In the genomic region with DNA sequence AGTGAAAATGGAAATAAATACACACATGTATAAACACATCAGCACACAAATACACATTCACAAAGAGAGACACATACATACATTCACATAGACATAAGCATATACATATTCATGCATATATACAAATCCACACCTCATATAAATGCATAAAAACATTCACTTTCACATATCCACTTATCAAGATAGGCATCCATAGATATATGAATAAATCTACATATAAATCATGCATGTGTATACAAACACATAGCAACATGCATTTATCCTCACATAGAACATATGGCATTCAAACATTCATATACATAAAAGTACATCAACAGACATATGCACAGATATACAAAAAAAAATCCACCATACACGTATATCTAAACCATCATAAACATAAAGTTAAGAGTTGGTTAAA, we compare ENCODE assay signal across 23 mouse cellular contexts.
DNase-seq lines count a peak whose midpoint lies in the region; ATAC-seq lines count a peak whose summit lies in the region.
"Had no signal": no experiment of that assay in that cellular context is flagged by ENCODE, and none has a peak within 500 bp of the region (broad histone marks: within the 10 kb centered on the region; RNA-seq: fewer than 3 reads in every experiment).

No protein-coding gene starts in this region.

- H3K27ac ChIP-seq in forebrain, embryonic 13.5 days = no peak overlapping the region
- H3K27ac ChIP-seq in forebrain, embryonic 12.5 days = no peak overlapping the region
- H3K27ac ChIP-seq in forebrain, embryonic 15.5 days (replicated peaks) = no peak overlapping the region
- H3K27ac ChIP-seq in forebrain, embryonic 11.5 days (ENCODE audit: low read depth, low read length) = no peak overlapping the region
- H3K27ac ChIP-seq: embryonic facial prominence, embryonic 13.5 days; embryonic facial prominence, embryonic 15.5 days had no signal

- H3K4me3 ChIP-seq in forebrain, embryonic 13.5 days = no peak overlapping the region
- H3K4me3 ChIP-seq in forebrain, embryonic 12.5 days (replicated peaks) = no peak overlapping the region
- H3K4me3 ChIP-seq in forebrain, embryonic 15.5 days = no peak overlapping the region
- H3K4me3 ChIP-seq in forebrain, embryonic 11.5 days (ENCODE audit: low read depth, low read length) = no peak overlapping the region
- H3K4me3 ChIP-seq: embryonic facial prominence, embryonic 13.5 days; embryonic facial prominence, embryonic 15.5 days; erythroblast, embryonic 14.5 days had no signal

- H3K4me2 ChIP-seq in forebrain, embryonic 13.5 days = no peak overlapping the region
- H3K4me2 ChIP-seq in forebrain, embryonic 12.5 days = no peak overlapping the region
- H3K4me2 ChIP-seq in forebrain, embryonic 15.5 days (replicated peaks) = no peak overlapping the region
- H3K4me2 ChIP-seq in forebrain, embryonic 11.5 days (ENCODE audit: low read depth, low read length, severe bottlenecking) = no peak overlapping the region
- H3K4me2 ChIP-seq: embryonic facial prominence, embryonic 13.5 days; embryonic facial prominence, embryonic 15.5 days had no signal

- H3K27me3 ChIP-seq in forebrain, embryonic 13.5 days = no peaks in the 10 kb centered on the region
- H3K27me3 ChIP-seq in forebrain, embryonic 12.5 days = no peaks in the 10 kb centered on the region
- no peaks in the 10 kb centered on the region for H3K27me3 ChIP-seq in forebrain, embryonic 15.5 days
- H3K27me3 ChIP-seq in forebrain, embryonic 11.5 days (ENCODE audit: control insufficient read depth, insufficient read depth, low read length) = no peaks in the 10 kb centered on the region
- H3K27me3 ChIP-seq: CH12.LX; embryonic facial prominence, embryonic 13.5 days; embryonic facial prominence, embryonic 15.5 days; Patski had no signal

- H3K9ac ChIP-seq in forebrain, embryonic 13.5 days = no peak overlapping the region
- no peak overlapping the region for H3K9ac ChIP-seq in forebrain, embryonic 12.5 days
- no peak overlapping the region for H3K9ac ChIP-seq in forebrain, embryonic 15.5 days (replicated peaks)
- H3K9ac ChIP-seq in forebrain, embryonic 11.5 days (ENCODE audit: low read length) = no peak overlapping the region
- H3K9ac ChIP-seq: embryonic facial prominence, embryonic 13.5 days; embryonic facial prominence, embryonic 15.5 days had no signal

- H3K4me1 ChIP-seq in forebrain, embryonic 13.5 days = no peaks in the 10 kb centered on the region
- H3K4me1 ChIP-seq in forebrain, embryonic 12.5 days = no peaks in the 10 kb centered on the region
- H3K4me1 ChIP-seq in forebrain, embryonic 15.5 days = no peaks in the 10 kb centered on the region
- H3K4me1 ChIP-seq in forebrain, embryonic 11.5 days (replicated peaks; ENCODE audit: control insufficient read depth, insufficient read depth, low read length) = no peaks in the 10 kb centered on the region
- H3K4me1 ChIP-seq: embryonic facial prominence, embryonic 13.5 days; embryonic facial prominence, embryonic 15.5 days had no signal

- ATAC-seq in forebrain, embryonic 13.5 days = peak; percentile 59; the same call in 1 of the 2 replicates
- no peak for ATAC-seq in forebrain, embryonic 12.5 days (ENCODE audit: low FRiP score)
- peak; percentile 69 for ATAC-seq in forebrain, embryonic 15.5 days (replicated peaks)
- ATAC-seq in forebrain, embryonic 11.5 days (replicated peaks; ENCODE audit: low FRiP score) = no peak
- ATAC-seq: activated CD4-positive, CD25-positive, alpha-beta regulatory T cell, adult 4 months; CD4-positive, CD25-positive, alpha-beta regulatory T cell, adult 4 months; Patski had no signal

- no peaks in the 10 kb centered on the region for H3K9me3 ChIP-seq in forebrain, embryonic 13.5 days (replicated peaks)
- no peaks in the 10 kb centered on the region for H3K9me3 ChIP-seq in forebrain, embryonic 12.5 days
- H3K9me3 ChIP-seq in forebrain, embryonic 15.5 days = no peaks in the 10 kb centered on the region
- H3K9me3 ChIP-seq in forebrain, embryonic 11.5 days (ENCODE audit: control insufficient read depth, low read length) = no peaks in the 10 kb centered on the region
- H3K9me3 ChIP-seq: embryonic facial prominence, embryonic 13.5 days; embryonic facial prominence, embryonic 15.5 days; G1E had no signal

- H3K36me3 ChIP-seq in forebrain, embryonic 13.5 days (ENCODE audit: poor library complexity, severe bottlenecking) = no peaks in the 10 kb centered on the region
- H3K36me3 ChIP-seq in forebrain, embryonic 12.5 days (replicated peaks) = no peaks in the 10 kb centered on the region
- no peaks in the 10 kb centered on the region for H3K36me3 ChIP-seq in forebrain, embryonic 15.5 days
- H3K36me3 ChIP-seq in forebrain, embryonic 11.5 days (ENCODE audit: control insufficient read depth, insufficient read depth, low read length) = no peaks in the 10 kb centered on the region
- H3K36me3 ChIP-seq: embryonic facial prominence, embryonic 13.5 days; embryonic facial prominence, embryonic 15.5 days; G1E had no signal

- 93% methylated on average over 1 of the region's 1 CpGs for WGBS in forebrain, embryonic 13.5 days
- WGBS in forebrain, embryonic 12.5 days = 94% methylated on average over 1 of the region's 1 CpGs
- 83% methylated on average over 1 of the region's 1 CpGs for WGBS in forebrain, embryonic 15.5 days
- 87% methylated on average over 1 of the region's 1 CpGs for WGBS in forebrain, embryonic 11.5 days

- no peak for DNase-seq in forebrain, embryonic 11.5 days (ENCODE audit: low spot score)
- DNase-seq in cerebellum, postnatal 25 days = no peak
- DNase-seq: adrenal gland, adult 8-10 months; adrenal gland, postnatal 14 days; adrenal gland, postnatal 36 days; B cell, adult 2 months; cerebellum, adult 11-12 months; cerebellum, adult 2 months; cerebellum, adult 9-10 months; cerebellum, postnatal 10 days; cerebellum, postnatal 36 days; embryo, embryonic 11 days had no signal

Comparison
In these comparisons a context has a peak if more than half of its experiments do, and no peak if none do; other contexts are left out.
1. ATAC-seq: peak in forebrain, embryonic 13.5 days (single experiment) and forebrain, embryonic 15.5 days (single experiment); none in forebrain, embryonic 12.5 days (single experiment) and forebrain, embryonic 11.5 days (single experiment).